Mouse (Mus musculus): ENCODE measurements around the gene Itpr2.

DNA sequence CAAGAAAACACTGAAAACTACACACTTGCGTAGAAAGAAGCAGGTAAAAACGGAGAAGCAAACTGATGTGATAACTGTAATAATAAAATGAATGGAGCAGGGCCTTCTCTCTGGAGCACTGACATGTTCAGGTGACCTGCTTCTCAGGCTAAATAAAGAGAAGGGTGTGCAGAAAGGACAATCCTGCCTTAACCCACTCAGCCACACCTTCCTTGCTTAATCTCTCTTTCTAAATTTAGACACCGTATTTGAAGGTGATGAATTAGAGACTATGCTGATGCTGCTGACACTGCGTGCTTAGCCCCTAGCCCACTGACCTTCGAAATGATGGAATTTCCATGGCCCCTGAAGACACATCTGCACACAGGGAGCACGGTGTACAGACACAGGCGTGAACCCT lies 164.8 kb downstream of the Itpr2 start:
- TF ChIP-seq CTCF (IDR thresholded peaks at IDR 0.05; ENCODE audit: low read depth, low read length): no peak
- TF ChIP-seq GATA1 (IDR thresholded peaks at IDR 0.05; ENCODE audit: borderline replicate concordance, low read length): no peak
- no peak for TF ChIP-seq POLR2AphosphoS5 (IDR thresholded peaks at IDR 0.05; ENCODE audit: insufficient replicate concordance, low read depth, low read length)
- no peak for TF ChIP-seq TAL1 (conservative IDR thresholded peaks at IDR 0.05; ENCODE audit: low read depth, low read length)
- TF ChIP-seq GATA2 (IDR thresholded peaks at IDR 0.05; ENCODE audit: borderline replicate concordance, low read depth, low read length): no peak

Measured in G1E (cell line).